Mouse (Mus musculus) E14TG2a.4 (cell line): ENCODE results near the gene Gm20696.

Source experiments
- H3K27me3 ChIP-seq: 2 replicates; pipeline ENCODE4 v1.6.1; 2014; ENCODE audit warnings: low read length, control low read depth; ENCODE audit not compliant: insufficient read depth
- H3K36me3 ChIP-seq: 2 replicates; pipeline ENCODE4 v1.6.1; 2014; ENCODE audit warnings: low read length, control low read depth; ENCODE audit not compliant: insufficient read depth
- H3K4me1 ChIP-seq: replicated peaks from 2 replicates; pipeline ENCODE4 v1.6.1; 2014; ENCODE audit warnings: low read depth, low read length, control low read depth
- H3K4me3 ChIP-seq: replicated peaks from 2 replicates; pipeline ENCODE4 v1.5.1; 2014; ENCODE audit warnings: mild to moderate bottlenecking, low read length
- H3K9me3 ChIP-seq: 2 replicates; pipeline ENCODE4 v1.6.1; 2014; ENCODE audit warnings: low read length, control low read depth
- CTCF ChIP-seq: conservative IDR thresholded peaks from 2 replicates; pipeline ENCODE4 v1.5.1; 2014; ENCODE audit warnings: low read length
- NANOG ChIP-seq: IDR thresholded peaks from 2 replicates; pipeline ENCODE4 v1.6.1; 2014; ENCODE audit warnings: borderline replicate concordance, low read length, mixed read lengths
- POU5F1 ChIP-seq: IDR thresholded peaks from 2 replicates; pipeline ENCODE4 v1.6.1; 2014; ENCODE audit warnings: low read length, borderline replicate concordance

Gm20696 gene

GRCm38 (mm10) chr6:99503741-99504140 is 162.9 kb downstream of the Gm20696 start:
- no peak for TF ChIP-seq CTCF
- TF ChIP-seq POU5F1, result no peak
- TF ChIP-seq NANOG, result no peak
- peaks cover 5% of the 10 kb centered on the region for H3K4me1 ChIP-seq
- no peaks in the 10 kb centered on the region for H3K36me3 ChIP-seq
- no peaks in the 10 kb centered on the region for H3K9me3 ChIP-seq
- no peak overlapping the region for H3K4me3 ChIP-seq
- no peaks in the 10 kb centered on the region for H3K27me3 ChIP-seq

- Histone ChIP-seq H3K36me3 (no peaks in the 10 kb centered on the region), H3K4me3 (no peak overlapping the region), H3K4me1 (peaks cover 5% of the 10 kb centered on the region), H3K27me3 (no peaks in the 10 kb centered on the region), H3K9me3 (no peaks in the 10 kb centered on the region)
- no peak for TF ChIP-seq CTCF
- TF ChIP-seq NANOG, result no peak
- TF ChIP-seq POU5F1, result no peak
Measured at GRCm38 (mm10) chr6:99502727-99503126, 163.9 kb downstream of the Gm20696 start.

- Histone ChIP-seq H3K36me3 (no peaks in the 10 kb centered on the region), H3K4me3 (no peak overlapping the region), H3K27me3 (no peaks in the 10 kb centered on the region), H3K4me1 (peaks cover 5% of the 10 kb centered on the region), H3K9me3 (no peaks in the 10 kb centered on the region)
- TF ChIP-seq CTCF (no peak), NANOG (no peak), POU5F1 (no peak)
Measured at GRCm38 (mm10) chr6:99502314-99502713, 164.3 kb downstream of the Gm20696 start.

- Histone ChIP-seq H3K36me3 (no peaks in the 10 kb centered on the region), H3K27me3 (no peaks in the 10 kb centered on the region), H3K9me3 (no peaks in the 10 kb centered on the region), H3K4me3 (no peak overlapping the region), H3K4me1 (peaks cover 5% of the 10 kb centered on the region)
- TF ChIP-seq CTCF, result no peak
- TF ChIP-seq POU5F1, result no peak
Measured at GRCm38 (mm10) chr6:99500570-99501270, 165.9 kb downstream of the Gm20696 start.

GRCm38 (mm10) chr6:99498082-99498481 is 168.5 kb downstream of the Gm20696 start:
- no peak for TF ChIP-seq POU5F1
- no peak for TF ChIP-seq CTCF
- no peak for TF ChIP-seq NANOG
- no peaks in the 10 kb centered on the region for H3K9me3 ChIP-seq
- H3K36me3 ChIP-seq, result no peaks in the 10 kb centered on the region
- H3K4me3 ChIP-seq, result no peak overlapping the region
- no peaks in the 10 kb centered on the region for H3K27me3 ChIP-seq
- peaks cover 5% of the 10 kb centered on the region for H3K4me1 ChIP-seq

GRCm38 (mm10) chr6:99496114-99496513 is 170.5 kb downstream of the Gm20696 start:
- no peaks in the 10 kb centered on the region for H3K27me3 ChIP-seq
- H3K4me1 ChIP-seq, result peaks cover 5% of the 10 kb centered on the region
- H3K4me3 ChIP-seq, result no peak overlapping the region
- no peaks in the 10 kb centered on the region for H3K9me3 ChIP-seq
- H3K36me3 ChIP-seq, result no peaks in the 10 kb centered on the region
- TF ChIP-seq CTCF, result no peak
- TF ChIP-seq POU5F1, result no peak
- TF ChIP-seq NANOG, result no peak

- Histone ChIP-seq H3K9me3 (no peaks in the 10 kb centered on the region), H3K4me1 (no peaks in the 10 kb centered on the region), H3K27me3 (no peaks in the 10 kb centered on the region), H3K36me3 (no peaks in the 10 kb centered on the region), H3K4me3 (no peak overlapping the region)
- TF ChIP-seq POU5F1 (no peak), CTCF (no peak), NANOG (no peak)
Measured at GRCm38 (mm10) chr6:99492937-99493336, 173.7 kb downstream of the Gm20696 start.

GRCm38 (mm10) chr6:99491979-99492544 is 174.5 kb downstream of the Gm20696 start:
- Histone ChIP-seq H3K4me3 (no peak overlapping the region), H3K4me1 (no peaks in the 10 kb centered on the region), H3K9me3 (no peaks in the 10 kb centered on the region), H3K36me3 (no peaks in the 10 kb centered on the region), H3K27me3 (no peaks in the 10 kb centered on the region)
- TF ChIP-seq CTCF (no peak), POU5F1 (no peak), NANOG (no peak)
